Mouse (Mus musculus) adrenal gland, adult 18-20 months (tissue): ENCODE results near the gene Ugcg. TPM values are rescaled to one million over a fixed set of nuclear protein-coding genes. Genes with fewer than 3 reads are reported as not detected.

Source experiments
- DNase-seq, 2 experiments: peaks; one replicate each; pipeline ENCODE4 v3.0.0; 2021 to 2022; ENCODE audit warnings: low spot score in 2 of 2
- total RNA-seq, 2 experiments: library from RNA; stranded (reverse); gene quantifications; 1 replicate in 1 of 2; 2 replicates in 1 of 2; pipeline ENCODE4 v1.2.3; 2021

Ugcg gene
- total RNA-seq, 2 experiments from 2014 or later, result 31.7 to 32.0 TPM

DNA sequence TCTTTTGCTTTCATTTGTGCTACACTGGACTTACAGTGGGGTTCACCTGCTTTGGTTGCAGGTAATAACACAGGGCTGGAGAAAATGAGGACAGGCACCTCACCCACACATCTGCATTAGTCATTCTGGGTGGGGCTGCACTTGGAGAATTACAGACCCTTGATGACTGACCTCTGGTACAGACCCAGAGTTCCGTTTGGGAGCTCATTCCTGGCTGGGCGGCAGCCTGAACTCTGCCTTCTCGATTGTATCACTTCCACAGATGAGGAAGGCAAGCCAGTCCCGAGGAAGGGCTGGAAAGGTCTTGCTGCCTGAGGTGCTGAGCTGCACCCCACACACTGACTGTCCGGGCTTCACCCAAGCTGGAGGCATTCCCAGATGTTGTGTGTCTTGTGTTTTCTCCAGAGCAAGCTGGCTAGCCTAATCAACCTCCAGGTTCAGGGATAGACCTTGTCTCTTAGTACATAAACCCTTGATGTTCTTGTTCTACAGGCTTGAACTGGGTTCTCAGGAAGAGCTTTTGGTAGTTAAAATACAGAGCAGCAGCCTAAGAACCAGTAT, 34.1 kb downstream of the Ugcg start:
- DNase-seq, result no peak

DNA sequence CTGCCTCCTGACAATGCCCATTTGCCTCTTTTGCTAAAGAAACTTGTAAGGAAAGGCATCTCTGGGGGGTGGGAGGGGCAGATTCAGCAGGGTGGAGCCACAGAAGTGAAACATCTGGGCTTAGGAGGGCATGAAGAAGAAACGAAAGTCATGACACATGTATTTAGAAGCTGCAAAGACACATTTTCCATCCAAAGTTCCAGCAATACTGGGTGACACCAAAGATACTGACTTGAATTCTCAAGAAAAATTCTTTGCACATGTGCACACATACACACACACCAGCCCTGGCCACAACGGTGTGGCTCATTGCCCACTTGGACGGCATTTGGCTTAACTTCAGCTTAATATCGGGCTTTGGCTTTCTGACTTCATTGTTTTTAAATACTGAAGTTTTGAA, 35.8 kb downstream of the Ugcg start:
- DNase-seq, result no peak

DNA sequence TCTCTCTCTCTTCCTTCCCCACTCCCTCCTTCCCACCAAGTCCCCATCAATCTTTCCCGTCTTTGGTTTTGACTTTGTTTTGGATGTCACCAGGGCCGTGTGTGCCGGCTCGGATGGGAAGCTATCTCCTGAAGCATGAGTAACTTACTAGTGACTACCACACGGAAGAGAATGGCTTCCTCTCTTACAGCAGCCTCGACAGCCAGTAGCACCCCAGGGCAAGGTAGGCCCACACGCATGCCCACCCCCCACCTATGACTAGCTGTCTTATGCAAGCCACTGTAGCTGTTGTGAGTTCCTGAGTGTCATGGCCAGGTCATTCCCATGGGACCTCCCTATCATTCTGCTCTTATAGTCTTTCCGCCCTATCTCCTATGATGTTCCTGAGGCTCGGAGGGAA, 38.0 kb downstream of the Ugcg start:
- DNase-seq, result no peak

DNA sequence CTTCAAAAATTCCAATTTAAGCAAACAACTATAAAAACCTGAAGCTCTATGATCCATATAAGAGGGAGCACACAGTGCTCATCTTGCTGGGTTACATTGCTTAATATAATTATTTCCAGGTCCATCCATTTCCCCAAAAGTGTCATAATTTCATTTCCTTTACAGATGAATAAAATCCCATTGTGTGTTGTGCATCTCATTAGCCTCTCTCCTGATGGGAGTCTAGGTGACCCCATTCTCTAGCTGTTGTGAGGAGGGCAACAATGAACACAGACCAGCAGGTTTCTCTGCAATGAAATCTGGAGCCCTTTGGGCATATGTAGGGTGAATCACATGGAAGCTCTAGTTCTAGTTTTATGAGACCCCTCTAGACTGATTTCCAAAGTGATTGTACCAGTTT, 39.9 kb downstream of the Ugcg start:
- DNase-seq, result no peak

DNA sequence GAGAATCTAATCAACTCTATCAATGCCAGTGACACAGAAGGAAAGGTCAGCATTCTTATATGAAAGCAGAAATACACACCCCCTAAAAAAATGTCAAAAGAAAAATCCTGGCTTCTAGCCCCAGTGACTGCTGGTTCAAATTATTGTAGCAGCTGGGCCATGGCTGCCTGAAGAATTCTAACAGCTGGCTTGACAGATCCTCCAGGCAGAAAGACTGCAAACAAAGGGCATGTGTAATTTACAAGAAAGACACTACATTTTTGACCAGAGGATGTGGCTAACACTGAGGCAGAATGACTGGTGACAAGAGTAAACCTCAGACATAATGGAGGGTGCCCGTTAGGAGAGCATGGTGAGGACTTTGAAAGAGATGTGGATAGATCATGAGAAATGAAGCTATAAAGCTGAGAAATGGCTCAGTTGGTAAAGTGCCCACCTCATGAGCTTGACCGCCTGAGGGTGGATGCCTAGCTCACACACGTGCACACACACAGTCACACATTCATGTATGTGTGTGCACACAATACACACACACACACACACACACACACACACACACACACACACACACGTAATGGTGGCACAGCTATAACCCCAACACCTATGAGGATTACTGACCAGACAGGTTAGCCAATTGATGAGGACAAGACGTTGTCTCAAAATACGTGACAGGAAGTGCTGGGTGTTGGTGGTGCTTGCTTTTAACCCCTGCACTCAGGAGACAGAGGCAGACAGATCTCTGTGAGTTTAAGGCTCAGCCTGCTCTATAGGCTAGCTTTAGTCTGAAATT, 42.4 kb downstream of the Ugcg start:
- DNase-seq, result no peak

DNA sequence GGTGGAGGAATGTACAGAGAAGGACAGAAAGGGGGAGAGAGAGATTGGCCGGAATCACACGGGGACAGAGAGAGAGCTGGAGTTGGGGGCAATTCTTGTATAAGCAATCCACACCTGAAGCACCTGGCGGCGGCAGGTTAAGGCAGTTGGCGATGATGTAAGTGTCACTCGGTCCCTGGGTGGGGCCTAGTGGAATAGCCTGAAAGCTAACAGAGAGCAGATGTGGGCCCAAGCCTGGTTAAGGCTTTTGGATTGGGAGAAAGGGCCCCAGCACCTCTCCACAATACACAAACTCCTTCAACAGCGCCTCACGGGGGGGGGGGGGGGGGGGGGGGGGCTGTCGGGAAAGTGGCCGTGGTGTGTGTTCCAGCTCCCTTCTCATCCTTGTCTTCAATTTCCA, 45.0 kb downstream of the Ugcg start:
- no peak for DNase-seq

DNA sequence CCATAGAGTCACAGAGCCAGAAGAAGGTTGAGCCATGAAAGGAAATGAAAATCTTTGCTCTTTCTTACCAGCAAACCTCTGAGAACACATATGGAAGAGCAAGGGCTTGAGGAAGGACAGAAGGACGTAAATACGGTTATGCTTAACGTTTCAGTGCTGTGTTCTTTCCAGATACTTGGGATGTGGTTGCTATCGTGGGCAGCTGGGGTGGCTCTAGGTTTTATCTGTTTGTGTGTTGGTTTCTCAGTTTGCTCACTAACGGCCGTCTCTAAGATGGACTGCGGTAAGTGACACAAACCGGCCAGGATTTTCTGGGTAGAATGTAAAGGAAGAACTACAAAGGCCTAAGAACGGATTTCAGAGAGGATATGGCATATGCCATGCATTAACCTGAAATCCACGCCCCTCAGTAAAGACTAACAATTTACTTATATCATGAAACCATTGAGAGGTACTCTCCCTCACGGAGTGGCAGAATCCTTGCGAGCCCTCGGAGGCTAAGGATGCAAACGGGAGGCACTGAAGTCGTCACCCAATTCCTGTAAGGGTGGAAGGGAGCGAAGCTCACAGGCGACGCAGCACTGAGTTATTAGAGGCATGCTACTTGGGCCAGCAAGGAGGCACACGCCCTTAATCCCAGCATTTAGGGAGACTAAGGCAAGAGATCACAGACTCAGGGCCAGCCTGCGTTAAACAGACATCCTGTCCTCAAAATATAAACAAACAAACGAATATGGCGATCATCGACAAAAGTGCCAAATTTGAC, 45.6 kb downstream of the Ugcg start:
- DNase-seq, result no peak

DNA sequence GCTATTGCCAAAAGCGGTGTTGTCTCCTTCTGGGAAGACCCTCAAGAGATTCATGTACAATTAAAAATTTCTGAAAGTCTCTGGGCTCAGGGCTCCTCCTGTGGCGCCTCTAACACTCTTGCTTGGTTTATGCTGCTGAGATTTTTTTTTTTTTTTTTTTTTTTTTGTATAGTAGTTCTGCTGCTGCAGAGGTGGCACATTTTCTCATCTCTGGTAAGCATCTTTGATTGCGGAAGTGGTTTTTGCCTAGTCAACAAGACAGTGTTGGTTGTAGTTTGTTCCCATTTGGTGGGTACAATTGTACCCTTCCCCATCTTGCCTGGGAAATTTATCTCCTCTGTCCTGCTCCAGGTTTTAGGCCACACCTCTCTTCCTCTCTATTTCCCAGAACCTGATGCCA, 47.3 kb downstream of the Ugcg start:
- DNase-seq, result no peak

DNA sequence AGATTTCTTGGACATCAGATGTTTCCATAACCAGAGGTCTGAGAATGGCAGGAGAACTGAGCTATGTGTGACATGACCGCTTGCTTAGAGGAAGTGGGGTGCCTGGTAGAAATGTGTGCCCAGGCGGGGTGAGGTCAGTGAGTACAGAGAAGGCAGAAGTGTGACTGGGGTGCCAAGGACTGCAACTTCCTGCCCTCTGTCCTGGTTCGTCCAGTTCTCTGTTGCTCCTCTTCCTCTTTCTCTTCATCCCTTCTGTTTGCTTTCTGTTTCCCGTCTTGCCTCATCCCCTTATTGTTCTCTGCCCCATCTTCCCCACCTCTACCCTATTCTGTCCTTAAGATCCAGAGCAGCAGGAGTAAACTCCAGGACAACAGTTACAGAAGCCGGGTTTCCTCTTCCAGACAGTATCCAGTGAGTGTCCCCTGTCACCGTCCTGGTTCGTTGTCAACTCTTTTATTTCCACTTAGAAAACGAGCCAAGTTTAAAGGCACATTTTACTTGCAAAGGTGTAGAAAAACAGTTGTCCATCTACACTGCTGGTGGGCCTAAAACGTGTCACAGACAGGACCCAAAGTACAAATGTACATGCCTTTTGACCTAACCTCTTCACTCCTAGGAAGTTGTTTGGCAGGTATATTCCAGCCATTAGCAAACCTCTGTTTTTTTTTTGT, 49.7 kb downstream of the Ugcg start:
- no peak for DNase-seq

DNA sequence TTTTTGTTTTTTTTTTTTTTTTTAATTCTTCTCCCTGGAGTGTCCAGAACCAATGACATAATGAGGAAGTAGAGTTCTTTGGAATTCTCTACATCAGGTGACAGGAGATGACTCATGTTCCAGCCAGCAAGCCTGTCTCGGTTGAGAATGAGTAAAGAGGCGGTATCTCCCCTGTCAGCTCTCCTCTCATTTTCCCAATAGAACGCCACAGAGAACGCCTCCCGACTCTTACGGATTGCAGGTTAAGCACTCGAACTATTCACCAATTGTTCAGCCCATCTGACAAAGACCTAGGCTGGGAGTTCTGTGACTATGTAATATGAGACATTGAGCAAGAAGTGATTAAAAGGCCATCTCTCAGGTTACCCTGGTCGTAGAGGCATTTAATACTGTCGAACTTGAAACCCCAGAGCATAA, 50.3 kb downstream of the Ugcg start:
- DNase-seq, result no peak

DNA sequence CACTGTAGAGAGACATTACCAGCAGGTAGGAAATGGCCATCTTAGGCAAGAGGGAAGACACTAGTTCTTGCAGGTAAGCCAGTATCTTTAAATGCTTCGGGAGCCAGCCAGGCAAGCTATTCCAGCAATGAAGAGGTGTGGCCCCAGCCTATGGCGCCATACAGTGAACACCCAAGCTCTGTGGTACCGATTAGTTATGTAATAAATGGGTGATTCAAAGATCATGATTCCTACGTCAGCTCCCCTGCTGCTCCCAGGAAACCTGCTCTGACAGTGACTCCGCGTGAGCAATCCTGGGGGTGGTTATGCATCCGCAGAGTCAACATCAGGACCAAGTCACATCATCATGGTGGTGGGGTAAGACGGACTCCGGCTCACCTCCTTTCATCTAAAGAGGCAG, 51.1 kb downstream of the Ugcg start:
- DNase-seq, result no peak

DNA sequence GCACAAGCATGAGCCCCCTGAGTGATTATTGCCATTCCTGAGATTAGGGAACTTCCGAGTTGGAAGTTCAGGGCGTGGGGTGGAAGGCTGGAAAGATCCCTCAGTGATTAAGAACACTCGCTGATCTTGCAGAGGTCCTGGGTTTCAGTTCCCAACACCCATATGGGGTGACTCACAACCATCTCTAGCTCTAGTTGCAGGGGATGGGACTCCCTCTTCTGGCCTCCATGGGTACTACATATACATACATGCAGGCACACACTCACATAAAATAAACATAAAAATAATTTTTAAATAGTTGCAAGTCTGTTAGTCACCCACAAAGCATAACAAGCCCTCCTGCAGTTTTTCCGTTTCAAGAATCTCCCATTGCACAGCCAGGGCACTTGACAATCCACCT, 52.0 kb downstream of the Ugcg start:
- no peak for DNase-seq

DNA sequence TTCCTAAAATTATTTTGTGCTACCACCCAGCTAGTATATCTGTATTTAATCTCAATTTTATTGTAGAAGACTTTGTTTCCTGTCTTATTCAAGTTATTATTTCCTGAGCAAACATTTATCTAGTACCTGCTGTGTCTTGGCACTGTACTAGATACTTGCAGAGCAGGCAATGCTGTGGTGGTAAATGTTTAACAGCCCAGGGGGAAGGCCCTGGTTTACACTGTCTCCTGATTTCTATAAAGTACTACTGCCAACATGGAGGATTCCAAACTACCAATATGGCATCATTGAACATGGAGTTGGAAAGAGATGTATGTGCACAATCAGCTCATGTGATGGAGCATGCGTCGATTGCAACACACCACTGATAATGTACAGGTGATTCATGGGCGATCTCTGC, 53.2 kb downstream of the Ugcg start:
- DNase-seq, result no peak

DNA sequence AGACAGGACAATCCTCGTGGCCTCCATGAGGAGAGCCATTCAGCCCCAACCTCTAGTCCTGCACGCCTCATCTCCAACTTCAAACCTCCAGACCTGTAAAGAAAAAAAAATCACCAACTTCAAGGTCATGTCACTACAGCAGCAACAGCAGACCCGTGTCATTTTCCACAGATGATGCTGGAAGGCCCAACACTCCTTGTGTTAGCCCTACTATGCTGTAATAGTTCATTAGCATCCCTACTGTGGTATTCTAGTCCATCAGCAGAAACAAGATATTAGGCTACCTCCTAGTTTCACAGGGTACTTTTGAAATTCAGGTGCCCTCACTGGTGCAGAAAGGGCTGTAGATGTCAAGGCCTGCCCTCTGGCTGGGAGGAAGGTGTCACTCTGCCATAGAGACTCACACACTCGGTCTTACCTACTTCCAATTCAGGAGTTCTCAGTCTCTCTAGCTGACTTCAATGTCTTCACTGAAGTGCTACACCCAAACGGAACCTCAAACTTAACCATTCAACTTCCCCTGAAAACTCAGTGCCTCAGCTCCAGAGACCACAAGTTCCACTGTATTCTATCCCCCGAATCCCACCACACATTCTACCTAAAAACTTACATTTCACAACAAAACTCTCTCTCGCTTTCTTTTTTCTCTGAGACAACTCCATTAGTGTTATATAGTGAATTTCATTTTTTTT, 54.9 kb downstream of the Ugcg start:
- DNase-seq, result no peak

DNA sequence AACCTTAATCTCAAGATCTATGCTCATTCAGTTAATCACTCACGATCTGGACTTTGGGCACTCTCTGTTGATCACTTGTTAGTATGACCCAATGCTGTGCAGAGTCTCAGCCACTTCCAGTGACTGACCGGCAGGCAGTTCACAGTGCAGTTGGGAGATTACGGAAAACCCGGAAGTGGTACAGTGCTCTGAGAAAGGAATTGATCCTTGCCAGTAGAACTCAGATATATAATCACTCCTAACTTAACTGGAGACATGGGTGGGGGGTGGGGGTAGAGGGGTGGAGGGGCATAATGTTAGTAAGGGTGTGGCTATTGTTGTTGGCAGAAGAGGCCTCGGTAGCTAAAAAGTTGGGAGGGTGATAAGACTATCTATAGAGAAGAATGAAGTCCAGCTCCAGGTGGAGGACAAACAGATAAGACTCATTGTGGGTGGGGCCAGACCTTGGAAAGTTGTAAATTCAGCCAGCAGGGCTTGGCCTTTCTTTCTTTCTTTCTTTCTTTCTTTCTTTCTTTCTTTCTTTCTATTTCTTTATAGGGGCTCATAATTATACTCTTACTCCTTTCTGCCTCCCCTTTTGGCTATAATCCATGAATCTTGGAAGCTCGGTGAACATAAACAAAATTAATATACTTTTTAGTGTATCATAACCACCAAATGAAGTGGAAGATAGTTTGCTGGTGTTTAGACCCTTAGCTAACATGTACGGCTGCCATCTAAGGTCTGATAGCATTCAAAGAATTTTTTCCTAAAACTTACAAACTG, 55.9 kb downstream of the Ugcg start:
- no peak for DNase-seq

DNA sequence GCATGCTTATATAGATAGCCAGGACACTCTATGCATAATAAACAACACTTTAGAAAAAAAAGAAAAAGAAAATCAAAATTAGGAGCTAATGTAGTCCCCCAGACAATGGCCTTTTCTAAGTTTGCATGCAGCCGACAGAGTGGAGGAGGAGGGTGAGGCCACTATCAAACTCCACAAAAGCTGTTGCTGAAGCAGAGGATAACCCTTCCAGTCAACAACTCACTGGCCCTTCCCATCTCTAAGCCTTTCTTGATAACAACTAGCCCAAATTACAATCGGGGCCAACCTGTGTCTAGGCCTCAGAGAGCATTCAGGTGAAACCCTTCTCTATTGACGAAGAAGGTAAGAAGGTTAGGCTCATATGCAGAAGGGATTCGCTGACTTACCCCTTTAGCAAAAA, 56.7 kb downstream of the Ugcg start:
- no peak for DNase-seq

DNA sequence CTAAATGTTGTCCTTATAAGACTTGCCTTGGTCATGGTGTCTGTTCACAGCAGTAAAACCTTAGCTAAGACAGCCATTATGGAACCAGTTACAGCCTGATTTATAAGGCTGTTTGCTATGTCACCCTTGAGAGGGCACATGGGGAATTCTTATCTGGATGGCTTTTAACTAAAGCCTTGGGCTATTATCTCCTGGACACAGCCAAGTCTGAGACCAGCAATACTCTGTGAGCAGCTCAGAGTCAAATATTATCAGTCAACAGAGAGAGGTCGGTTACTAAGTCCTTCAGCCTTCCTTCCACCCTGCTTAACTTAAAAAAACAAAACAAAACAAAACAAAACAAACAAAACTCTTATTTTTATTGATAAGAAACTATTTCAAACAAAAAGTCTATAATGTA, 58.5 kb downstream of the Ugcg start:
- no peak for DNase-seq

DNA sequence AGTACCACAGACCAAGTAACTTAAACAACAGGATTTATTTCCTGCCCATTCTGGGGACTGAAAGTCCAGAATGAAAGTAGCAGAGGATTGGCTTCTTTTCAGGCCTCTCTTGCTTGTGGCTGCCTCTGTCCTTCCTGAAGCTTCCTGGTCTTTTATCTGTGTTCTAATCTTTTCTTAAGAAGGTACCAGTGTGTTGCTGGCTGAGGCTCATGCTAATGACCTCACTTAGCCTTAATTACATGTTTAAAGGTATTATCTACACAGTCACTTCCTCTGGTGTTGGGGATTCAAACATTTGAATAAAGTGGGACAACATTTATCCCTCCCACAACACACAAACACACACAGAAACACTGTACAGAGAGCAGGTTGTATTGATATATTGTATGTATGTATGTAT, 59.0 kb downstream of the Ugcg start:
- no peak for DNase-seq

DNA sequence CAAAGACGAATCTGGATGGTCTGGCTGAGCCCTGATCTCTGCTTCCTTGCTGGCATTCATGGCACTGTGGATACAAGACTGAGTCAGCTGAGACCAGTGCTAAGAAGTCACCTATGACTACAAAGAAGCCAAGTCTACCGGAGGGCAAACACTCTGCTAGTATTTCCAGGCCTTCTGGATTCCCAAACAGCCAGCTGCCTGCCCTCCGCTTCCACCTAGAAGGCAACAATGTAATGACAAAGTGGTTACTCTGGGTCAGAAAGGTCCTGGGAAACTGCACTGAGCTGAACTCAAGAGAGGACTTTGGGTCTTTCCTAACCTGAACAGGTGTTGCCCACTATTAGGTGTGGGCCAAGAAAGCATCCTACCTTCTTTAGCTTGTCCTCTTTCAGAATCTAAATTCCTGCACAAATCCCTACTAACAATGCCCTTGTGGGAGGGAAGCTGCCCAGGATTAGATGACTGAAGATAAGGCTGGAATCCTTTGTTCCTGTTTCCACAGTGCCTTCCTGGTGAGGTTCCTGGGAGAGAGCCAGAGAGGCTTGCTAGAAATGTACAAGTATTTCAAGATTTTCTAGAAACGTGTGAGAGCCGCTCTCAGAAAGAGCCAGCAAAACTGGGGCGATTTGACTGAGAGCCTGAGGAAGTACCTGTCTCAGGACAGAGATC, 63.5 kb downstream of the Ugcg start:
- DNase-seq, result no peak

DNA sequence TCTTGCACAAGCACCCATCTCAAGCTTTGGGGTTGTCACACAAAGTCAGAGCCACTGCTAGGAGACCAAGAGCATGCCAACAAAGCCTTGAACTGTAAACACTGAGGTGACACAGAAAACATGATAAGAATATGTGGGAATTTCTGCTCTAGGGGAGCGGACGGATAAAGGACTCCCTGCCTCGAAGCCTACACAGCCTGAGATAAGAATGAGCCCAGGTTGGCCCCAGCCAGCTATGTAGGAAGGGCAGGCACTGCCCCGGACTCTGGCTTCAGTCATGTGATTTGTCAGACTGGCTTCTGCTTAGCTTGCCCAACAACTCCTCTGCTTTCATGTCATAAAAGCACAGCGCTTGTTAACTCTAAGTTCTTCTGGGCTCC, 64.0 kb downstream of the Ugcg start:
- DNase-seq, result no peak
